Mouse (Mus musculus) myocyte (in vitro differentiated cells): Measurements from ENCODE around the gene Tnnt3. TPM values are rescaled to one million over a fixed set of nuclear protein-coding genes. Genes with fewer than 3 reads are reported as not detected.

Experiments used
- H3K27me3 ChIP-seq: one replicate; pipeline ENCODE4 v1.6.1; 2011; ENCODE audit not compliant: control insufficient read depth, insufficient read depth, insufficient read length
- H3K36me3 ChIP-seq: one replicate; pipeline ENCODE4 v1.6.1; 2011; ENCODE audit not compliant: control insufficient read depth, insufficient read depth
- H3K4me2 ChIP-seq: one replicate; pipeline ENCODE4 v1.6.1; 2011; ENCODE audit warnings: low read depth, control low read depth
- H3K4me3 ChIP-seq: one replicate; pipeline ENCODE4 v1.5.1; 2011; ENCODE audit warnings: mild to moderate bottlenecking, control low read depth, moderate library complexity
- H3K79me2 ChIP-seq: one replicate; pipeline ENCODE4 v1.6.1; 2011; ENCODE audit not compliant: control insufficient read depth, insufficient read depth
- H3ac ChIP-seq: one replicate; pipeline ENCODE4 v1.6.1; 2011; ENCODE audit not compliant: control insufficient read depth, insufficient read length
- CEBPB ChIP-seq: IDR thresholded peaks from 2 replicates; pipeline ENCODE4 v1.6.1; 2011; ENCODE audit warnings: mild to moderate bottlenecking, moderate library complexity; ENCODE audit not compliant: poor library complexity, insufficient read depth, severe bottlenecking
- E2F4 ChIP-seq: IDR thresholded peaks from one replicate; pipeline ENCODE4 v1.6.1; 2011; ENCODE audit warnings: mild to moderate bottlenecking, control low read depth, moderate library complexity; ENCODE audit not compliant: insufficient read depth
- MAX ChIP-seq: IDR thresholded peaks from one replicate; pipeline ENCODE4 v1.6.1; 2011; ENCODE audit warnings: low read depth, mild to moderate bottlenecking, control low read depth
- MYOD1 ChIP-seq, 3 experiments: IDR thresholded peaks; one replicate each; pipeline ENCODE4 v1.6.1; 2011; ENCODE audit warnings: control low read depth in 2 of 3, low read depth in 2 of 3, mild to moderate bottlenecking in 2 of 3, moderate library complexity in 1 of 3; ENCODE audit not compliant: insufficient read length in 2 of 3, control insufficient read depth in 1 of 3
- MYOG ChIP-seq, 3 experiments: IDR thresholded peaks; one replicate each; pipeline ENCODE4 v1.6.1; 2011; ENCODE audit warnings: control low read depth in 2 of 3, low read depth in 2 of 3, mild to moderate bottlenecking in 2 of 3; ENCODE audit not compliant: insufficient read length in 2 of 3, control insufficient read depth in 1 of 3, insufficient read depth in 1 of 3
- POLR2A ChIP-seq: IDR thresholded peaks from one replicate; pipeline ENCODE4 v1.6.1; 2011; ENCODE audit warnings: low read depth, mild to moderate bottlenecking, control low read depth, moderate library complexity; ENCODE audit not compliant: insufficient read length
- POLR2AphosphoS2 ChIP-seq: IDR thresholded peaks from one replicate; pipeline ENCODE4 v1.6.1; 2011; ENCODE audit warnings: low read depth, control low read depth; ENCODE audit not compliant: insufficient read length
- REST ChIP-seq: IDR thresholded peaks from one replicate; pipeline ENCODE4 v1.6.1; 2011; ENCODE audit warnings: mild to moderate bottlenecking, control low read depth, moderate library complexity; ENCODE audit not compliant: insufficient read depth, insufficient read length
- SRF ChIP-seq: IDR thresholded peaks from one replicate; pipeline ENCODE4 v1.6.1; 2011; ENCODE audit warnings: low read depth; ENCODE audit not compliant: control insufficient read depth, insufficient read length
- TCF12 ChIP-seq: IDR thresholded peaks from one replicate; pipeline ENCODE4 v1.6.1; 2011; ENCODE audit warnings: mild to moderate bottlenecking, control low read depth; ENCODE audit not compliant: poor library complexity, insufficient read depth, severe bottlenecking
- TCF3 ChIP-seq: IDR thresholded peaks from one replicate; pipeline ENCODE4 v1.6.1; 2011; ENCODE audit warnings: low read depth, control low read depth; ENCODE audit not compliant: insufficient read length
- USF1 ChIP-seq: IDR thresholded peaks from one replicate; pipeline ENCODE4 v1.6.1; 2011; ENCODE audit warnings: low read depth, mild to moderate bottlenecking, control low read depth, moderate library complexity
- polyA plus RNA-seq: library from polyadenylated mRNA; unstranded; fragments of >200 nt; fragmentation: generic; extraction: Trizol; gene quantifications from one replicate; pipeline ENCODE4 v1.2.1, GENCODE M21; 2012; ENCODE audit warnings: missing spikeins

Gene Tnnt3
- polyA plus RNA-seq, 1 experiment, result 2,107 TPM

DNA sequence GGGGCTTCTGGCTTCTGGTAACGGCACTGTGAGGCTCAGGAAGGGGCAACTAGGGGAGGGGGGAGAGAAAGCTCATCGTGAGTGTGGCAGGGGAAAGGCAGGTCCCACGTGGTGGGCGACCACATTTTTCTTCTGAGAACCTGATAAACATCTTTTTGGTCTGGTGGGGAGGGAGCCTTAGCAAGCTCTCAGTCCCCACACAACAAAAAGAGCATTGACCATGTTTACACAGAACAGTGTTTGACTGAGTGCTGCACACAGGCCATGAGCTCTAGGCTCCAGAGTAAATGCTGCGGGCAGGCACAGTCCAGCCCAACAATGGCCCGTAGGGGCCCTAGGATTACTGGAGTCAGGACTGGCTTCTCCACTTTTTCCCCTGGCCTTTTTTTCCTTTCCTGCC is 40.1 kb downstream of the Tnnt3 start:
- no peak overlapping the region for H3K4me2 ChIP-seq

GRCm38 (mm10) chr7:142539828-142540227 is 41.2 kb downstream of the Tnnt3 start:
- Histone ChIP-seq H3K36me3 (peaks cover 9% of the 10 kb centered on the region), H3K79me2 (no peaks in the 10 kb centered on the region), H3ac (no peak overlapping the region), H3K4me3 (no peak overlapping the region), H3K27me3 (no peaks in the 10 kb centered on the region), H3K4me2 (no peak overlapping the region)
- TF ChIP-seq TCF3 (no peak), TCF12 (no peak), CEBPB (no peak), MYOD1 (IDR thresholded peaks at IDR 0.05; ENCODE audit: control insufficient read depth in 1 of 3, insufficient read length in 2 of 3, low read depth in 2 of 3) (no peak), SRF (no peak), REST (no peak), MYOG (IDR thresholded peaks at IDR 0.05; ENCODE audit: control insufficient read depth in 1 of 3, insufficient read depth in 1 of 3, insufficient read length in 2 of 3, low read depth in 2 of 3) (no peak), MAX (no peak), USF1 (no peak), E2F4 (no peak), POLR2A (no peak), POLR2AphosphoS2 (no peak)

More for the DNA sequence above, 40.1 kb downstream of the Tnnt3 start:
- Histone ChIP-seq H3K36me3 (peaks cover 9% of the 10 kb centered on the region), H3K27me3 (no peaks in the 10 kb centered on the region), H3ac (no peak overlapping the region), H3K79me2 (peaks cover 3% of the 10 kb centered on the region), H3K4me3 (no peak overlapping the region)
- TF ChIP-seq USF1, result no peak
- no peak for TF ChIP-seq MYOD1 (IDR thresholded peaks at IDR 0.05; ENCODE audit: control insufficient read depth in 1 of 3, insufficient read length in 2 of 3, low read depth in 2 of 3)
- TF ChIP-seq MAX, result no peak
- no peak for TF ChIP-seq POLR2A
- no peak for TF ChIP-seq POLR2AphosphoS2
- no peak for TF ChIP-seq E2F4
- no peak for TF ChIP-seq TCF3
- no peak for TF ChIP-seq MYOG (IDR thresholded peaks at IDR 0.05; ENCODE audit: control insufficient read depth in 1 of 3, insufficient read depth in 1 of 3, insufficient read length in 2 of 3, low read depth in 2 of 3)
- TF ChIP-seq CEBPB, result no peak
- no peak for TF ChIP-seq SRF
- no peak for TF ChIP-seq REST
- no peak for TF ChIP-seq TCF12

DNA sequence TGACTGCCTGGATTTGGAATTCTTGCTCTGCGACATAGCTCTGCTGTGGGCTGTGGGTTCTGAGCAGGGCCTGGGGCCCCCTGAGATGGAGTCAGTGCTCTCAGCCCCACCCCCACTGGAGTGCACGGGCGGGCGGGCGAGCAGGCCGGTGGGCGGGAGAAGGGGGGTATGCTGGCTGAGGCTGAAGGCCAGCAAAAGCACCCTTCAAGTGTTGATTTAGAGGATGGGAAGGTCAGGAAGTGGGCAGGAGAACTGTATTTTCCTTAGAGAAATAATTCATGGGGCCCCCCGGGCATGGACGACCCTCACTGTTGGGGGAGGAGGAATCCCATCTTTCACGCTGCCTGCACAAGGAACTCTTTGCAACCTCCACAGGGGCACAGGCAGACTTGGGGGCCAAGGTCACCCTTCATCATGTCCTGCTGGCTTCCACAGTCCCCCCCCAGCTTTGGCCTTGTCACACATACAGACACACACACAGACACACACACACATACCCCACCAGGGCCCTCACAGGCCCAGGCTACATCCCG is 44.2 kb downstream of the Tnnt3 start:
- Histone ChIP-seq H3K4me2 (no peak overlapping the region), H3K36me3 (peaks cover 6% of the 10 kb centered on the region), H3K27me3 (no peaks in the 10 kb centered on the region), H3K79me2 (no peaks in the 10 kb centered on the region), H3K4me3 (no peak overlapping the region), H3ac (no peak overlapping the region)
- no peak for TF ChIP-seq TCF12
- no peak for TF ChIP-seq MAX
- TF ChIP-seq REST, result no peak
- no peak for TF ChIP-seq CEBPB
- no peak for TF ChIP-seq MYOD1 (IDR thresholded peaks at IDR 0.05; ENCODE audit: control insufficient read depth in 1 of 3, insufficient read length in 2 of 3, low read depth in 2 of 3)
- TF ChIP-seq MYOG (IDR thresholded peaks at IDR 0.05; ENCODE audit: control insufficient read depth in 1 of 3, insufficient read depth in 1 of 3, insufficient read length in 2 of 3, low read depth in 2 of 3), result no peak
- no peak for TF ChIP-seq SRF
- no peak for TF ChIP-seq TCF3
- no peak for TF ChIP-seq E2F4
- no peak for TF ChIP-seq POLR2AphosphoS2
- no peak for TF ChIP-seq USF1
- no peak for TF ChIP-seq POLR2A

- Histone ChIP-seq H3K36me3 (no peaks in the 10 kb centered on the region), H3K4me2 (no peak overlapping the region), H3K27me3 (no peaks in the 10 kb centered on the region), H3ac (no peak overlapping the region), H3K4me3 (no peak overlapping the region), H3K79me2 (no peaks in the 10 kb centered on the region)
- TF ChIP-seq POLR2A (no peak), TCF3 (no peak), MYOG (IDR thresholded peaks at IDR 0.05; ENCODE audit: control insufficient read depth in 1 of 3, insufficient read depth in 1 of 3, insufficient read length in 2 of 3, low read depth in 2 of 3) (no peak), MAX (no peak), CEBPB (no peak), SRF (no peak), POLR2AphosphoS2 (no peak), MYOD1 (IDR thresholded peaks at IDR 0.05; ENCODE audit: control insufficient read depth in 1 of 3, insufficient read length in 2 of 3, low read depth in 2 of 3) (no peak), TCF12 (no peak), REST (no peak)
Measured at GRCm38 (mm10) chr7:142545967-142546366, 47.3 kb downstream of the Tnnt3 start.
